Mouse (Mus musculus) megakaryocyte, embryonic 14.5 days (primary cell): ENCODE results near the gene Unc5c.

Source experiments
- FLI1 ChIP-seq: IDR thresholded peaks from 2 replicates; pipeline ENCODE4 v1.6.1; 2012; ENCODE audit warnings: low read length, inconsistent platforms, mixed read lengths
- GATA1 ChIP-seq: IDR thresholded peaks from 3 replicates; pipeline ENCODE4 v1.6.1; 2012; ENCODE audit warnings: mixed read lengths, low read length, inconsistent platforms, borderline replicate concordance

DNA sequence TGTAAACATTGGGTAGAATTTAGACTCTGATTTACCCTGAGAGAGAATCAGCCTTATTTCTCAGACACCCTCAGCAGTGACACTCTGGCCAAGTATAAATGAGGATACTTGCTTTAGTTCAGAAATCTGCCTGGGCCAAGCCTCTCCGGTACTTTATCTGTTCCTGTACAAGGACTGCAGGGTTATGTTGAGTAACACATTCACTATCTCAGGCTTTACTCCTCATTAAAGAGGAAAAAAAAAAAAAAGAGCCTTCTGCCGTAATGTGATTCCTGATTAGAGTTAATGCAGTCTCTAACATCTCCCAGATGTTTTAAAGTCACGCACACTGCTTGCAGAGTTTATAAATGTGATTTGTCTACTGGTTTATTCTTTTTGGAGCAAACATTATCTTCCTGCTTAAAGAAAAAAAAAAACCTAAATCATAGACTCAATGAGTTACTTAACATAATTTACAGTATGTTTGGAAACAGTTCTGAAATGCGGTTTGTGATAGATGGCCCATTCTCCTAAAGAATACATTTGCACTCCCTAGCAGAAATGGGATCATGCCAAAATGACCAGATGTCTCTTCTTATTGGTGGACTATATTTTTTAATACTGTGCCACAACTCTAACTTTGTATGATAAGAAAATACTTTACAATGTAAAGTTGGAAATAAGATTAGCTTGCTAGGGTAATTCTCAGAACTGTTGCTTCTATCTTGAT, 33.5 kb downstream of the Unc5c start:
- no peak for TF ChIP-seq GATA1
- TF ChIP-seq FLI1, result no peak
